In genomic region chr9:20973682-20974075, GRCm38 (mm10) we compare ENCODE assay signal across 8 mouse cellular contexts. TPM values are rescaled to one million over a fixed set of nuclear protein-coding genes. Genes with fewer than 3 reads are reported as not detected.
A peak's percentile ranks its signal among the peaks of the same experiment; 100 is the strongest.
DNase-seq lines count a peak whose midpoint lies in the region; ATAC-seq lines count a peak whose summit lies in the region.

No protein-coding gene starts in this region.

- ATAC-seq in midbrain, embryonic 15.5 days (replicated peaks): no peak
- ATAC-seq in midbrain, embryonic 16.5 days: no peak
- no peak for ATAC-seq in limb, embryonic 15.5 days (ENCODE audit: insufficient number of reproducible peaks, low FRiP score, low TSS enrichment, low read depth)
- no peak for ATAC-seq in stomach, embryonic 16.5 days (ENCODE audit: insufficient read depth, low FRiP score)

- 0 out of 2 replicates have a peak, but pooled peaks cover 3% of the 10 kb centered on the region for H3K27me3 ChIP-seq in midbrain, embryonic 15.5 days (replicated peaks)
- no peaks in the 10 kb centered on the region for H3K27me3 ChIP-seq in midbrain, embryonic 16.5 days (ENCODE audit: control insufficient read depth, insufficient read depth, low read depth, low read length)
- no peaks in the 10 kb centered on the region for H3K27me3 ChIP-seq in limb, embryonic 15.5 days
- no peaks in the 10 kb centered on the region for H3K27me3 ChIP-seq in stomach, embryonic 16.5 days (ENCODE audit: control insufficient read depth, insufficient read depth, low read length)

- 0 out of 2 replicates have a peak overlapping the region, but pooled peaks have one; percentile 11 for H3K27ac ChIP-seq in midbrain, embryonic 15.5 days
- no peak overlapping the region for H3K27ac ChIP-seq in midbrain, embryonic 16.5 days (ENCODE audit: low read length)
- H3K27ac ChIP-seq in limb, embryonic 15.5 days: peak overlapping the region; percentile 95
- H3K27ac ChIP-seq in stomach, embryonic 16.5 days (ENCODE audit: low read length): peak overlapping the region; percentile 96

- no peak overlapping the region for H3K4me2 ChIP-seq in midbrain, embryonic 15.5 days
- H3K4me2 ChIP-seq in midbrain, embryonic 16.5 days (ENCODE audit: low read length): no peak overlapping the region
- peak overlapping the region; percentile 83 for H3K4me2 ChIP-seq in limb, embryonic 15.5 days
- peak overlapping the region; percentile 86 for H3K4me2 ChIP-seq in stomach, embryonic 16.5 days (ENCODE audit: low read depth, low read length)

- peaks cover 32% of the 10 kb centered on the region for H3K4me1 ChIP-seq in midbrain, embryonic 15.5 days
- peaks cover 11% of the 10 kb centered on the region; the same call in 1 of the 2 replicates for H3K4me1 ChIP-seq in midbrain, embryonic 16.5 days (ENCODE audit: control insufficient read depth, insufficient read depth, low read length)
- peaks cover 63% of the 10 kb centered on the region for H3K4me1 ChIP-seq in limb, embryonic 15.5 days
- peaks cover 48% of the 10 kb centered on the region for H3K4me1 ChIP-seq in stomach, embryonic 16.5 days (ENCODE audit: control insufficient read depth, insufficient read depth, low read length)

- H3K9ac ChIP-seq in midbrain, embryonic 15.5 days: no peak overlapping the region
- no peak overlapping the region for H3K9ac ChIP-seq in midbrain, embryonic 16.5 days (ENCODE audit: low read depth, low read length)
- no peak overlapping the region for H3K9ac ChIP-seq in limb, embryonic 15.5 days
- H3K9ac ChIP-seq in stomach, embryonic 16.5 days (ENCODE audit: low read length): peak overlapping the region; percentile 72; the same call in 1 of the 2 replicates

- no peaks in the 10 kb centered on the region for H3K9me3 ChIP-seq in midbrain, embryonic 15.5 days
- no peaks in the 10 kb centered on the region for H3K9me3 ChIP-seq in midbrain, embryonic 16.5 days (replicated peaks; ENCODE audit: control insufficient read depth, low read length, poor library complexity, severe bottlenecking)
- no peaks in the 10 kb centered on the region for H3K9me3 ChIP-seq in limb, embryonic 15.5 days
- H3K9me3 ChIP-seq in stomach, embryonic 16.5 days (replicated peaks; ENCODE audit: control insufficient read depth, low read length): no peaks in the 10 kb centered on the region

- H3K36me3 ChIP-seq in midbrain, embryonic 15.5 days (replicated peaks): no peaks in the 10 kb centered on the region
- no peaks in the 10 kb centered on the region for H3K36me3 ChIP-seq in midbrain, embryonic 16.5 days (ENCODE audit: control insufficient read depth, insufficient read depth, low read length)
- peaks cover 14% of the 10 kb centered on the region for H3K36me3 ChIP-seq in limb, embryonic 15.5 days
- H3K36me3 ChIP-seq in stomach, embryonic 16.5 days (ENCODE audit: control insufficient read depth, insufficient read depth, low read length): no peaks in the 10 kb centered on the region

- WGBS in midbrain, embryonic 15.5 days: 52% methylated on average over 5 of the region's 6 CpGs
- 57% methylated on average over 6 of the region's 6 CpGs for WGBS in midbrain, embryonic 16.5 days
- 55% methylated on average over 6 of the region's 6 CpGs for WGBS in limb, embryonic 15.5 days
- WGBS in stomach, embryonic 16.5 days: 37% methylated on average over 6 of the region's 6 CpGs

- DNase-seq in heart, adult 9 months (ENCODE audit: low spot score in 2 of 2): peak; percentile 39 to 53
- no peak for DNase-seq in frontal cortex, postnatal 25 days (ENCODE audit: low spot score in 2 of 2)
- no peak for DNase-seq in right cerebral cortex, postnatal 10 days (ENCODE audit: low spot score in 2 of 2)
- DNase-seq in thymus, postnatal 10 days (ENCODE audit: low spot score in 2 of 2): no peak

- H3K4me3 ChIP-seq in midbrain, embryonic 15.5 days: no peak overlapping the region
- H3K4me3 ChIP-seq in midbrain, embryonic 16.5 days (ENCODE audit: low read depth, low read length): no peak overlapping the region
- H3K4me3 ChIP-seq in limb, embryonic 15.5 days: peak overlapping the region; percentile 92
- peak overlapping the region; percentile 95 for H3K4me3 ChIP-seq in stomach, embryonic 16.5 days (replicated peaks; ENCODE audit: low read length)

RNA-seq across cellular contexts. Expression of gene S1pr2, which starts 2.9 kb away (rescaled TPM):
- polyA plus RNA-seq in midbrain, embryonic 15.5 days (2015; fragmentation: Nextera tagmentation; extraction: Ambion mirVana): 11.3 and 11.7 TPM in 2 replicates
- 9.7 and 10.3 TPM in 2 replicates for polyA plus RNA-seq in midbrain, embryonic 16.5 days (2015; fragmentation: Nextera tagmentation; extraction: Ambion mirVana)
- polyA plus RNA-seq in limb, embryonic 15.5 days (2015; fragmentation: Nextera tagmentation; extraction: Ambion mirVana): 62.0 and 65.1 TPM in 2 replicates
- polyA plus RNA-seq in stomach, embryonic 16.5 days (2015; fragmentation: Nextera tagmentation; extraction: Ambion mirVana): 38.2 and 39.9 TPM in 2 replicates

RNA-seq across cellular contexts. Expression of gene Dnmt1, which starts 14.0 kb away (rescaled TPM):
- 73.4 and 78.1 TPM in 2 replicates for polyA plus RNA-seq in midbrain, embryonic 15.5 days (2015; fragmentation: Nextera tagmentation; extraction: Ambion mirVana)
- 67.7 and 71.7 TPM in 2 replicates for polyA plus RNA-seq in midbrain, embryonic 16.5 days (2015; fragmentation: Nextera tagmentation; extraction: Ambion mirVana)
- polyA plus RNA-seq in limb, embryonic 15.5 days (2015; fragmentation: Nextera tagmentation; extraction: Ambion mirVana): 79.7 and 82.3 TPM in 2 replicates
- 75.5 and 75.7 TPM in 2 replicates for polyA plus RNA-seq in stomach, embryonic 16.5 days (2015; fragmentation: Nextera tagmentation; extraction: Ambion mirVana)

RNA-seq across cellular contexts. Expression of gene Mrpl4, which starts 28.9 kb away (rescaled TPM):
- 93.4 and 110 TPM in 2 replicates for polyA plus RNA-seq in midbrain, embryonic 15.5 days (2015; fragmentation: Nextera tagmentation; extraction: Ambion mirVana)
- polyA plus RNA-seq in midbrain, embryonic 16.5 days (2015; fragmentation: Nextera tagmentation; extraction: Ambion mirVana): 101 and 104 TPM in 2 replicates
- 112 and 116 TPM in 2 replicates for polyA plus RNA-seq in limb, embryonic 15.5 days (2015; fragmentation: Nextera tagmentation; extraction: Ambion mirVana)
- polyA plus RNA-seq in stomach, embryonic 16.5 days (2015; fragmentation: Nextera tagmentation; extraction: Ambion mirVana): 131 and 141 TPM in 2 replicates

RNA-seq across cellular contexts. Expression of gene Icam1, which starts 42.1 kb away (rescaled TPM):
- 3.3 and 3.9 TPM in 2 replicates for polyA plus RNA-seq in midbrain, embryonic 15.5 days (2015; fragmentation: Nextera tagmentation; extraction: Ambion mirVana)
- polyA plus RNA-seq in midbrain, embryonic 16.5 days (2015; fragmentation: Nextera tagmentation; extraction: Ambion mirVana): 3.0 and 3.1 TPM in 2 replicates
- 23.4 and 24.4 TPM in 2 replicates for polyA plus RNA-seq in limb, embryonic 15.5 days (2015; fragmentation: Nextera tagmentation; extraction: Ambion mirVana)
- polyA plus RNA-seq in stomach, embryonic 16.5 days (2015; fragmentation: Nextera tagmentation; extraction: Ambion mirVana): 15.0 and 16.3 TPM in 2 replicates

RNA-seq across cellular contexts. Expression of gene Icam4, which starts 55.5 kb away (rescaled TPM):
- 0.27 TPM in 2 replicates for polyA plus RNA-seq in midbrain, embryonic 15.5 days (2015; fragmentation: Nextera tagmentation; extraction: Ambion mirVana)
- polyA plus RNA-seq in midbrain, embryonic 16.5 days (2015; fragmentation: Nextera tagmentation; extraction: Ambion mirVana): 0.24 TPM in 1 of 2 replicates, not detected in the other
- 0.96 and 3.0 TPM in 2 replicates for polyA plus RNA-seq in limb, embryonic 15.5 days (2015; fragmentation: Nextera tagmentation; extraction: Ambion mirVana)
- 5.9 and 8.6 TPM in 2 replicates for polyA plus RNA-seq in stomach, embryonic 16.5 days (2015; fragmentation: Nextera tagmentation; extraction: Ambion mirVana)

Comparison
In these comparisons a context has a peak if more than half of its experiments do, and no peak if none do; other contexts are left out.
1. H3K4me2 ChIP-seq: peak in limb, embryonic 15.5 days (single experiment) and stomach, embryonic 16.5 days (single experiment); none in midbrain, embryonic 15.5 days (single experiment) and midbrain, embryonic 16.5 days (single experiment).
2. H3K4me3 ChIP-seq: peak in limb, embryonic 15.5 days (single experiment) and stomach, embryonic 16.5 days (single experiment); none in midbrain, embryonic 15.5 days (single experiment) and midbrain, embryonic 16.5 days (single experiment).
3. DNase-seq: peak in heart, adult 9 months (2 of 2); none in frontal cortex, postnatal 25 days (0 of 2), right cerebral cortex, postnatal 10 days (0 of 2) and thymus, postnatal 10 days (0 of 2).